Mouse (Mus musculus) erythroblast, adult 5-6 weeks (primary cell): ENCODE data around the gene Dixdc1. TPM values are rescaled to one million over a fixed set of nuclear protein-coding genes. Genes with fewer than 3 reads are reported as not detected.

Experiments used
- ATAC-seq: replicated peaks from 2 replicates; pipeline ENCODE4 v1.8.0; 2016; ENCODE audit warnings: moderate number of reproducible peaks, mild to moderate bottlenecking, moderate TSS enrichment, inconsistent platforms; ENCODE audit not compliant: poor library complexity, low FRiP score, severe bottlenecking
- total RNA-seq, 2 experiments: library from RNA; stranded (forward) in 1 of 2; stranded (reverse) in 1 of 2; fragments of 150-400 nt in 1 of 2; fragments of 200-764, 138-1000 nt in 1 of 2; gene quantifications; 2 replicates each; pipeline versions ENCODE4 v1.2.3 to v1.2.4; 2015 to 2017; ENCODE audit warnings: low replicate concordance in 2 of 2

The Dixdc1 gene
- total RNA-seq (2015; ENCODE audit: low replicate concordance) (not detected in 2 replicates), total RNA-seq (2017; ENCODE audit: low replicate concordance) (0.68 TPM in 1 of 2 replicates, not detected in the other)

DNA sequence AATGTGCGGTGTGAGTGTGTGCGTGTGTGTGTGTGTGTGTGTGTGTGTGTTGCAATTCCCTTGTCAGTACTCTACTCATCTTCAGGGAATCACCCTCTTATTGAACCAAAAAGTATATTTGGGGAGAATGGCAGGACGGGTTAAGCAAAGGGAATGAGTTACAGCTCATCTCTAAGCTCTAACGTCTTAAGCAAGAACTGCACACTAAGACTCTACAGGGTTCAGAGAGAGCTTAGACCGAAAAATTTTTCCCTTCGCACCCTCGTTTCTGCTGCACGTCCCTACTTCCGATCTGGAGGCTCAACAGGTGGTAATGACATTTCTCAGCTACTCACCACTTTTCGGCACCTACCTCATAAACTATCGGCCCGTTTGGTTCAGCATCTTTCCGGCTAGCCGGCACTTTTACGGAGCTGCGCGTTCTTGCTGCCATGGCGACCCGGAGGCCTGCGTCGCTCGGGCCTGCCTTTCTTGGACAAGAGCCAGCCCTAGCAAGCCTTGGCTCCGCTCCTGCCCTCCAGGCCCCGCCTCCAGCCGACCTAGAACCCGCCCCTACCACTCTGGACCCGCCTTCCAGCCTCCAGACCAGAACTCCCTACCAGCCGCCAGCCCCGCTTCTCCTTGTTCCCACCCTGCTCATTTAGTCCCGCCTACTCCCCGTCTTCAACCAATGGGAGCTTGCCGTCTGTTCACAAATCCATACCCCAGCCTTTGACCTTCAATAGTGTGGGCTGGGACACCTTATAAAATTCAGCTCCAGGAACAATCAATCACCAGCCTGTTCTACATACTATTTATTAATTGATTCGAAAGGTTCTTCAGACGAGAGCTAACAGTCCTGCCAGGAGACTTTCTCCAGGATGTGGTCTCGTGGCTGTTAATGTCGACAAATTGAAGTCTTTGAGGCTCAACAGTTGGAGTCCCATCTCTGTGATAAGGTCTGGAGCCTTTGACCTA lies at the start of gene Dixdc1:
TSS of gene Dixdc1 (minus strand) at position 604 of the 957 bp plus-strand sequence.
- ATAC-seq: peak; percentile 96

DNA sequence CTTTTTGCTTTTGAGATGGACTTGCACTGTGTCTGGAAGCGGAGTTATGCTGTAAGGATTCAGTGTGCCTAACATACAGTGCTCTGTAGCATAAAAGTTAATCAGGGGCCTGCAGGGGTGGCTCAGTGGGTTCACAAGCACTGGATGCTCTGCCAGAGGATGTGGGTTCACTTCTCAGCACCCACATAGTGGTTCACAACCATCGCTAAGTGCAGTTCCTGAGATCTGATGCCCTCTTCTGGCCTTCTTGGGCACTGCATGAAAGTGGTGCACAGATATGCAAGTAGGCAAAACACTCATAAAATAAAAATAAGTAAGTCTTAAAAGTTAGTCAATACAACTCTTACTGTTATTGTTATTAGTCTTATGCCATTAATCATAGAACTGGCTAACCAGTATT lies 42.8 kb upstream of the Dixdc1 start:
- peak; percentile 82 for ATAC-seq

DNA sequence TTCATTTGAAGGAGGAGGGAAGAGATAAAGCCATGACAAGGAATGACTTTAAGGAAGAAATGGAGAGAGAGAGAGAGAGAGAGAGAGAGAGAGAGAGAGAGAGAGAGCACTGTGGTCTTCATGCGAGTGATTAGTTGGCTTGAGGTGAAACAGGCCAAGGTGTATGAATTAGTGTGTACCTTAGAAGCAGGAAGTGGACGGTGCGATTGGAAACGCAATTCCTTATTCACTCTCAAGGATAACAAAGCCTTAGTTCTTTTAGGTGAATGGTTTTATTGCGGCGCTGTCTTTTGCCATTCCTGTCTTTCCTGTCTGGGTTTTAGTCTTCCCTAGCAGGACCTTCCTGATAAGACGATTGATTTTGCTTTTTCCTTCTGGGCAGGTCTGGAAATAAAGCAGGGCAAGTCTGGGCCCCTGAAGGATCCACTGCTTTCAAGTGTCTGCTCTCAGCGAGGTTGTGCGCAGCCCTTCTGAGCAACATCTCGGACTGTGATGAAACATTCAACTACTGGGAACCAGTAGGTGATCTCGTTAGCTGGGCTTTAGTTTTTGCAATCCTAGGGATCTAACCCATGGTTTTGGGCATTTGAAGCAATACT lies 36.9 kb upstream of the Dixdc1 start:
- ATAC-seq: no peak

DNA sequence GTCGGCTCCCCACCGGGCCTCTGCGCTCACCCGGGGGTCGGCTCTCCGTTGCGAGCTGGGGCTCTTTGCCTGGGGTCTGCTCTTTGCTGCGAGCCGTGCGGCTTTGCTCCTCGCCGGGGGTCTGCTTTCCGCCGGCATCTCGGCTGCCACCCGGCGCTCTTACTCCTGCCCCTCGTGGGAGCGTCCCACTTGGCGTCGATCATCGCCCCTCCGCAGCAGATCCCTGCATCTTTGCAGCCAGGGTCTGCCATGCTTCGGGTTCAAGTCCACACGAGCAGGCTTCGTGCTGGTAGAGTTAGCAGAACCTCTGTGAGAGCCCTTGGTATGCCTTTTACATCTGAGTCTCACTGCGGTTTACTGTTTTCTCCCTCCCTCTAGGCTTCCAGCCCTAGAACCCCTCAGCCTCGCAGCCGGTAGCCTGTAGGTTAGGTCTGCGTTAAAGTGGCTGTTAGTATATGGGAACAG lies 36.4 kb upstream of the Dixdc1 start:
- peak; percentile 37 for ATAC-seq

DNA sequence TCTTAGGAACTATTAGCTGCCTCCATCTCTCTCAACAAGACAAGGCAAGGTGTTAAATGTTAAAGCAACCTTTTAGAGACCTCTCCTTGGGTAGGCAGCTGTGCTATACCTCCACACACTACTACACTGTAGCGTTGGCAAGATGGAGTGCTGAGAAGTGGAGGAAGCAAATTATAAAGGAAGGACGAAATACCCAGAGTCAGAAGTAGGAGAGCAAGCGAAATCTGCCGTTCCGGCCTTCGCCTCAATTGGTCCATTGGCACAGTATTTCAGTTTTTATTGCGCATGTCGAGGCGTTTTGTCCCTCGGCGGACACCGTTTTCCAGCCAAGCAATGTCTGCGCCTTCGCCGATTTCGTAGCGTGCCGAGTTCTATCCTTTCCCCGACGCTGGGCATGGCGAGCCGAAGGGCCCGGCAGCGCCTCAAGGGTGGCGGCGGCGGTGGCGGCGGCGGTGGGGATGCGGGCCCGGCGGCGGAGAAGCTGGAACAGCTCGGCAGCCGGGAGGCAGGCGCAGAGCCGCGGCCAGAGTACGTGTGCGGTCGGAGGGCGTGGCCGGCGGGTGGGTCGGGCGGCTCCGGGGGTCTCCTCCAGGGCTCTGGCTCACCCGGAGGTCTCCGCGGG lies 35.8 kb upstream of the Dixdc1 start, which contains the start of the genes Alg9 and 1110032A03Rik:
TSS of gene Alg9 (plus strand) at position 29 of the 622 bp plus-strand sequence.
TSS of gene 1110032A03Rik (minus strand) at position 530 of the 622 bp plus-strand sequence.
- ATAC-seq: peak; percentile 74

DNA sequence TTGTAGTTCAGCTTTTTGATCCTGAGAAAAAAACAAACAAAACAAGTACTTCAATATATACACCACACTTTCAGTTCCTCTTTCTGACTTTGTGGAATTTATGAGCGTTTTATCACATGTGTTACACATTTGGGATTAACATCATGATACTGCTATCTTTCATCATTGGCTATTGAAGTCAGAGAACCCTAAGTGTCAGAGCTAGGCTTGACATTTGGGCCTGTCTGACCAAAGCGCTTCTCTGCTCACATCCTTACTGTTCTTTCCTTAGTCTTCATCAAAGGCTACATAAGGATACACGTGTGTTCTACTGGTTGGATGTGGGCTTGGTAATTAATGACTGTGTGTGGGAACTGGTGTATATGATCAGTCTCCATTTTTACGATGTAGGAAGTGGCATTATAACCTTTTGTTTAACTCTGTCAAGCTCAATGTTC lies 34.7 kb upstream of the Dixdc1 start:
- ATAC-seq: no peak

DNA sequence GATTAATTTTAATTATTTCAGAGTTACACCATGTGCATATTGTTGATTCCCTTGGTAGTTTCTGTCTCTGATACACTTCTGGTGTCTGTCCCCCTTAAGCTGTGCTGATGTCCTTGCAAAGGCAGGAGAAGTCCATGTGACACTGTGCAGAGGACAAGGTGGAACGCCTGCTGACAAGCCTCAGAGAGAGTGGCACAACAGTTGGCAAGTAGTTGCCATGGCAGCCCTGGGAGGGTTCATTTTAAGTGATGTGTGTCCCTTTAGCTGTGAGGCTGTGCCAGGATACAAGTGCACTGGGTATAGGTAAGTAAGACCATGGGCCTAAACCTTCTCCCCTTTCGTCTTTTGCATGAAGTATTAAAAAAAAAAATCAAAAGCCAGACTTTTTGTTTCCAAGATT lies 30.7 kb upstream of the Dixdc1 start:
- no peak for ATAC-seq

DNA sequence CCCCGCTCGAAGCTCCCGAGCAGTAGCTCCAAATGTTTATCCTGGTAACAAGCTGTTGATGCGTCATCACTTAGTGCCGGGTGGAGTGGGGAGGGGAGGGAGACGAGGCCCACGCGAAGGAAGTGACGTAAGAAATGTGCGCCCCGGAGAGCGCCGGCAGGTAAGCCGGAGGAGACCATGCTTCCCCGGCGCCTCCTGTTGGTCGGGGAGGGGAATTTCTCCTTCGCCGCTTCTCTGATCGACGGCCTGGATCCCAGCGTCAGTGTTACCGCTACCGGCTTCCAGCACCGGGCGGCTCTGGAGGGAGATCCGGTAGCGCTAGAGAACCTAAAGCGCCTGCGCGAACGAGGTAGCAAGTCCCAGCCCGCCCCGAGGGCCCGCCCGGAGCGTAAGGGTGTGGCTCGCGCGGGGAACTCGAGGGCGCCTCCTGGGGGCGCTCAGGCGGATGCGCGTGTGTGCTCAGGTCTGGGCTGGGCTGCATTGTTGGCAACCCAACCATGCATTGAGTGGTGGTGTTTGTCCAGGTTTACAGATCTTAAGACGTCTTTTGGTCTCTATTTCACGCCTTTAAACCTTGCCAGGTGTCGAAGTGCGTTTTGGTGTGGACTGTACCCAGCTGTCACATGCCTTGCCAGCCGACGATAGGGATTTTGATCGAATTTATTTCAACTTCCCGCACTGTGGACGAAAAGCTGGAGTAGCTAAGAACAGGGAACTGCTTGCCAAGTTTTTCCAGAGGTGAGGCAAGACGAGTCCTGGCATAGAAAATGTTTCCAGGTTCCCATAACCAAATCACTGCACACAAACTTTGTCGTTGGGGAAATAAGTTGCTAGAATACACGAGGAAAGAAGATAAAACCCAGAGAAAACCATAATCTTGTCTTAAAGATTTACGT lies 29.0 kb upstream of the Dixdc1 start, which contains the start of gene Fdxacb1:
TSS of gene Fdxacb1 (plus strand) at position 130 of the 896 bp plus-strand sequence.
- ATAC-seq: peak; percentile 93

DNA sequence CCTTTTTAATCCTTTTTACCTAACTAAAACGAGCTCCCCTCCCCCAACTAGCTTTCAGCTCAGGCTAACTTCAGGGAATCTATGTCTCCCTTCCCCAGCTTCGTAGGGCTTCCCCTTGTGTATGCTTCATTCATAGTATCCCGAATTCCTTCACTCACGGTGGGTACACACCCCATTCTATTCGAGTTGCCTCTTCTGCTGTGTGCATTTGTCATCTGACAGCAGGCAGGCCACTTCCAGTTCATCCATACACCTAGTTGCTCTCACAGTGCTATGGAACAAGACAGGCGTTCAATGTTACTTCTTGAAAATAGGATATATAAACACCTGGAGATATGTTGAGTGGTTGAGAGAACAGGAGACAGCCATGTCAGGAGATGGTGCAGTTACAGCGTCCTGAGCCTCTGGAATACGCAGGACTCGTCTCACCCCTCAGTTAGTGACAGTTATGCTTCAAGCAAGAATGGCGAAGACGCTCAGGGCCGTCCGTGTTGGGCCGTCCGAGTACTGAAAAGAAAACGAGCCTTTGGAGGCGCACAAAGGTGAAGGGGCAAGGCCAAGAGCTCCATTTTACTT lies 28.3 kb upstream of the Dixdc1 start:
- ATAC-seq: peak; percentile 62

DNA sequence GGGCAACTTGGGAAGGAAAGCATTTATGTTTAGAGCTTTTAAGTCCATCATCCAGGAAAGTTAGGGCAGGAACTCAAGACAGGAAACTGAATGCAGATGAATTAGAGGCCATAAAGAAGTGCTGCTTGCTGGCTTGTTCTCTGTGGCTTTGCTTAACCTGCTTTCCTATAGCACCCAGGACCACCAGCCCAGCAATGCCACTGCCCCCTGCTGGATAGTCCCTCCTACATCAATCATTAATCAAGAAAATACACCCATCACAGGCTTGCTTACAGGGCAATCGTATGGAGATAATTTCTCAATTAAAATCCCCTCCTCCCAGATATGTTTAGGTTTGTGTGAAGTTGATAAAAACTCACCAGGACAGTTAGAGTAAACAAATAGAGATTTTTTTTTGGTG lies 24.0 kb upstream of the Dixdc1 start:
- ATAC-seq: no peak

DNA sequence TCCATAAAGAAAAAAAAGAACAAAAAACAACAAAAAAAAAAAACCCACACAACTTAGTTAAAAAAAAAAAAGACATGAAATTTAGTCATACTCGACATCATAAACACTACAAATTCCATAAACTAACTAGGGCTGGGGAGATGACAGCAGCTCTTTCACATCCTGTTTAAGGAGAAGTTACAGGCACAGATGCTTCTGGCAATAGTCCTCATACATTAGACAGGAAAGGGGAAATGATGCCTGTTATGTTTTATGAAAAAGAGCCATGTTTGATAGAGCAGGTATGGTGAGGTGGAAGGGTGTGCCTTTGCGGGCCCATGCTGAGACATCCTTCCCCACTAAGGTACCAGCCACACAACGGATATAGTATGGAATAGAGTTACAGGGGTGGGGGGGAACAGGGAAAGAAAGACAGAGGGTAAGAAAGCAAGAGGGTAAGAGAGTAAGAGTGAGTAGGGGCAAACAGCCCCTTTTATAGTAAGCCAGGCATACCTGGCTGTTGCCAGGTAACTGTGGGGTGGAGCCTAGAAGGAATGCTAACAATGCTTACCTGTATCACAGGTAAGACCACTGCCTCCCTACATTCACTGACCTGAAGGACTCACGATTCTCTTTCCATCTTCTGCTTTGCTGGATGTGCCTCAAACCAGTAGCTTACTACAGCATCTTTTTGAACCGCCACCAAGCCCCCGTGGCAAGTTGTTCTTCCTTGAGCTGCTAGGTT lies 22.4 kb upstream of the Dixdc1 start:
- ATAC-seq: no peak

DNA sequence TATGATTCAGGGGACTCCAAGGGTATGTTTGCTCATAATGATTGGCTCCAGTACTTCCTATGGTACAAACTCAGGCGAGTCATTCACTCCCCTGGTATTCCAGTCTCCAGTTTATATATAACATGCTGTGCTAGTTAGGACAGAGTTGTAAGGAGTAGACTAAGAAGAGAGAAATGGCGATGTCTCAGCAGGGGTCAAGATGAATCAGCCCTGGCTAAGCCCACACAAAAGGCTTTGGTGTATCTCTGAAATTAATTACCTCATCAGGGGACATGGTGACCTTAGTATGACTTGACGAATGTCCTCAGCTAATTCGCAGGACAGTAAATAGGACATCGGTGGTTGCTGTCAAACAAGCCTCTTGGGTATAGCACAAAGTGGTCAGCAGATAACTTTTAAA lies 17.4 kb upstream of the Dixdc1 start:
- no peak for ATAC-seq

DNA sequence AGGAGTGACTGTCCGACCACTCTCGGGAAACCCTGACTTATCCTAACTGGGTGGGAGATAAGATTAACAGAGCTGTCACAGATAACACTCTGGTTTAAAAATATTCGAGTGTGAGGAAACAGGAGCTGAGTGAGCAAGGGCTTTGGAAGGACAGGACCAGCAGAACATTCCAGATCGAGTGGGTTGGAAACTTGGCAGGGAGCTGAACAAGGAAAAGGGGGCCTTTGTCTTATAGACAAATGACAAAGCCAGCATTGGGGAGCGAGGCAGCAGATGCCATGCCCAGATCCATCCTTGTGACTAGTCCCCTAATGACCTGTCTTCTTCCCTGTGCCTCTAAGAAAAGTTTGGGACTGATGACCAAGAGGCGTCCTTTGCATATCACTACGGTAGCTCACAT lies 14.6 kb upstream of the Dixdc1 start:
- ATAC-seq: no peak

DNA sequence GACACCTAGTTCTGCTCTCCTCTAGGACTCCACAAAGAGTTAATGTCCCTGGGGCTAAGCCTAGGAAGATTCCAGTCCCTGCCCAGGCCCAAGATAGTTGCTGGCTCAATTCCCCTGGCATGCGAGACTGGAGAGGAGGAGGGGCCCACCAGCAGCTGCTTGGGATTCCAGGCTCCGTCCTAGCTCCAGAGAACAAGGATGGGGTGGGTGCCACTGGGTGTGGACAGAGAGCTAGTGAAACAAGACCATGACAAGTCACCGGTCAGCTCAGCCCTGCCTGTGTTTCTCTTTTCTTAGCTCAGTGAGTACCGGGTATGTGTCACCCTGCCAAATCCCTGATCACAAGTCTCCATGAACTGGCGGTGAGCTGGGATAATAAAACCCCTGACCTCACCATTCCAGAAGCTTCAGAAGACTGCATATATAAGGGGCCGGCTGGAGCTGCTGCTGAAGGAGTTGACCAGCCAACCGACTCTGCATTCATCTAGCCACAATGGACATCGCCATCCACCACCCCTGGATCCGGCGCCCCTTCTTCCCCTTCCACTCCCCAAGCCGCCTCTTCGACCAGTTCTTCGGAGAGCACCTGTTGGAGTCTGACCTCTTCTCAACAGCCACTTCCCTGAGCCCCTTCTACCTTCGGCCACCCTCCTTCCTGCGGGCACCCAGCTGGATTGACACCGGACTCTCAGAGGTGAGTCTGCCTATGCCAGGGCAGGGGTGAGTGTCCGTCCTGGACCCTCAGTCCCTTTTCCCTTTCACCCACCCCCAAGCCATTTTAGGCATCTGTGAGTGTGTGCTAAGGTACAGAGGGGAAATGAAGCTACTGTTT lies 13.7 kb upstream of the Dixdc1 start:
- no peak for ATAC-seq

DNA sequence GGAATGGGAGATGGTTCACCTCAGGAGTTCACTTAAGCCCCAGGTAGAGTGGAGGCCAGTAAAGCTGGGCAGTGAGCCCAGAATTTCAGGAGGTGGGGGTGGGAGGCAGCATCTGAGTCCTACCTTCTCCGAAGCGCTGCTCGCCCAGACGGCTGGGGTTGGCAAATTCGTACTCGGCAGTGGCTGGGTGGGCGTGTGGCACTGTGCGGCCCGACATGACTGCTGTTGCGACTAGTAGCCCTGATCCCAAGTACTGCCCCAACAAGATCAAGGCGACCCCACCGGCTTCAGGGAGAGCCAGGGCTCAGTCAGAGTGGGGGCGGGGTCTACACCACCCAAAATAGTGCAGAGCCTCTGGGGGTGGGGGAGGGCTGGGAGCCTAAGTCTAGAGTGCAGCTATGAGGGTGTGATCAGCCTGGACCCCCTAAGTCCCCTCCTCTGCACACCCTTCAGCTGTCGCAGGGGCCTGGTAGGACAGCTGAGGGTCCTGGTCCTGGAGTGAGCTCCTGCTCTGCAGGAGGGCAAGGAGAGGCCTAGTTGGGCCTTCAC lies 12.8 kb upstream of the Dixdc1 start, which contains the start of gene Hspb2:
TSS of gene Hspb2 (minus strand) at position 301 of the 549 bp plus-strand sequence.
- no peak for ATAC-seq

DNA sequence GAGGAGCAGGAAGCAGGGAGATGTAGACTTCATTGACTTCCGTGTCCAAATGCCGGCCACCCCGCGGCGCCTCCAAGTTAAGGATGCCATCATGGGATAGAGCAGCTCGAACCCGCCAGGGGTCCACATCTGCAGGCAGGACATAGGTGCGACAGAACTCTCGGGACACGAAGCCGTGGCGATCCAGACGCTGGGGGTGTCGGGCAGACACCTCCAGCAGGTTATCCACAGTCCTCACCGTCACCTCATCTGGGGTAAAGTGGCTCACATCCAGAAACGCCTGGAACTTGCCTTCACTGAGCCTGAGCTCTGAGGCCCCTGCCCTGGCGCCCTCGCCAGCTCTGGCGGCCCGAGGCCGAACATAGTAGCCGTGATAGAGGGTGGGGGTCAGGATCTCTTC lies 12.0 kb upstream of the Dixdc1 start, which contains the start of gene Cryab:
TSS of gene Cryab (plus strand) at position 3 of the 400 bp plus-strand sequence.
- ATAC-seq: no peak

DNA sequence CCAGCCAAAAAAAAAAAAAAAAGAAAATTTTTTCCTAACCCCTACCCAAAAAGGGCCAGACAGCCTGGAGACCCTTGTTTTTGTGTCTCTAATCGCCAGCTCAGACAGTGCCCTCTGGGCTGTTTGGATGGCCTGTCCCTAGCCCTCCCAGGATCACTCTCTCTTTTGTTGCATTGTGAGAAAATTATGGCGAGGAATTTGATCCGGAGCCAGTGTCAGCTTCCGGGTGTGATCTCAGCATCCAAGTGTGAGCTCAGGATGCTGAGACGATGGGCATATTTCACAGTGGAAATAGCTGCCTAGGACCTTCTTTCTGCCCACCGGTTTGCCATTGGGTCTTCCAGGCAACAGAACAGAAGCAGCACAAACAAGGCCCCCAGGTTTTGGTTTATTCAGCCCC lies 11.4 kb upstream of the Dixdc1 start:
- no peak for ATAC-seq
